ENCODE assay signal across 9 mouse cellular contexts in genomic region chr12:53768392-53768791, GRCm38 (mm10).
A peak's percentile ranks its signal among the peaks of the same experiment; 100 is the strongest.
DNase-seq lines count a peak whose midpoint lies in the region; ATAC-seq lines count a peak whose summit lies in the region.
"Had no signal": no experiment of that assay in that cellular context is flagged by ENCODE, and none has a peak within 500 bp of the region (broad histone marks: within the 10 kb centered on the region; RNA-seq: fewer than 3 reads in every experiment).

No protein-coding gene starts in this region.

- no peaks in the 10 kb centered on the region for H3K27me3 ChIP-seq in lung, embryonic 15.5 days
- H3K27me3 ChIP-seq: forebrain, embryonic 13.5 days had no signal

- peak overlapping the region; percentile 35 for H3K4me2 ChIP-seq in lung, embryonic 15.5 days
- H3K4me2 ChIP-seq: forebrain, embryonic 13.5 days had no signal

- 0 out of 2 replicates have a peak, but pooled peaks cover 3% of the 10 kb centered on the region for H3K4me1 ChIP-seq in lung, embryonic 15.5 days

- 0 out of 2 replicates have a peak overlapping the region, but pooled peaks have one; percentile 3 for H3K4me3 ChIP-seq in lung, embryonic 15.5 days
- H3K4me3 ChIP-seq: forebrain, embryonic 13.5 days had no signal

- no peak overlapping the region for H3K27ac ChIP-seq in lung, embryonic 15.5 days
- H3K27ac ChIP-seq: forebrain, embryonic 13.5 days had no signal

- no peaks in the 10 kb centered on the region for H3K36me3 ChIP-seq in lung, embryonic 15.5 days

- no peaks in the 10 kb centered on the region for H3K9me3 ChIP-seq in lung, embryonic 15.5 days
- H3K9me3 ChIP-seq: forebrain, embryonic 13.5 days had no signal

- intact Hi-C loops in heart, postnatal 14 days (cut with DNase I): no loop called here

- DNase-seq in lung, postnatal 25 days (ENCODE audit: low spot score): no peak
- peak; percentile 12 to 21 for DNase-seq in heart, postnatal 14 days
- DNase-seq in kidney, postnatal 25 days: peak; percentile 61 to 62
- peak; percentile 48 for DNase-seq in testis, postnatal 10 days (ENCODE audit: low spot score)
- DNase-seq in cerebellum, adult 11-12 months: no peak
- DNase-seq in layer of hippocampus, adult 8-10 months (ENCODE audit: low spot score in 2 of 2): no peak

- H3K9ac ChIP-seq in lung, embryonic 15.5 days: no peak overlapping the region
- H3K9ac ChIP-seq: forebrain, embryonic 13.5 days had no signal

- no peak for ATAC-seq in lung, embryonic 15.5 days (ENCODE audit: borderline replicate concordance, extremely low read depth, low FRiP score, low TSS enrichment)
- ATAC-seq in frontal cortex, adult (ENCODE audit: low TSS enrichment): no peak
- ATAC-seq: forebrain, embryonic 13.5 days had no signal

- 46% methylated on average over 11 of the region's 11 CpGs for WGBS in lung, embryonic 15.5 days

Comparison
In these comparisons a context has a peak if more than half of its experiments do, and no peak if none do; other contexts are left out.
1. DNase-seq: peak in heart, postnatal 14 days (2 of 2), kidney, postnatal 25 days (2 of 2) and testis, postnatal 10 days (single experiment); none in lung, postnatal 25 days (single experiment), cerebellum, adult 11-12 months (single experiment) and layer of hippocampus, adult 8-10 months (0 of 2).